Mouse (Mus musculus) limb, embryonic 11.5 days (tissue): ENCODE data around the gene Ogg1. TPM values are rescaled to one million over a fixed set of nuclear protein-coding genes. Genes with fewer than 3 reads are reported as not detected.
"Not testable (repeated sequence)": the region's sequence is repeated elsewhere in the genome, so short reads cannot be mapped to it uniquely, and the experiment has no call there.

ENCODE experiments used
- ATAC-seq: fragments of 200-750 bp; cut with Nextera tagmentation; 2 replicates; pipeline ENCODE4 v1.8.0; 2017; ENCODE audit warnings: low read depth; ENCODE audit not compliant: insufficient number of reproducible peaks, low FRiP score, low TSS enrichment
- DNase-seq: peaks from one replicate; pipeline ENCODE4 v3.0.0-alpha.2; 2015; ENCODE audit warnings: low spot score
- H3K27ac ChIP-seq: fragments of 300-500 bp; sonication (generic); replicated peaks from 2 replicates; pipeline ENCODE4 v1.5.1; 2014; ENCODE audit warnings: low read depth, mild to moderate bottlenecking, low read length
- H3K27me3 ChIP-seq: fragments of 300-500 bp; sonication (generic); 2 replicates; pipeline ENCODE4 v1.6.1; 2014; ENCODE audit warnings: mild to moderate bottlenecking, low read length, mixed read lengths; ENCODE audit not compliant: control insufficient read depth, insufficient read depth
- H3K36me3 ChIP-seq: fragments of 300-500 bp; sonication (generic); 2 replicates; pipeline ENCODE4 v1.6.1; 2014; ENCODE audit warnings: mild to moderate bottlenecking, low read length, moderate library complexity, mixed read lengths; ENCODE audit not compliant: control insufficient read depth, insufficient read depth
- H3K4me1 ChIP-seq: fragments of 300-500 bp; sonication (generic); 2 replicates; pipeline ENCODE4 v1.6.1; 2014; ENCODE audit warnings: low read length, mixed read lengths; ENCODE audit not compliant: control insufficient read depth, insufficient read depth
- H3K4me2 ChIP-seq: fragments of 300-500 bp; sonication (generic); 2 replicates; pipeline ENCODE4 v1.6.1; 2014; ENCODE audit warnings: low read depth, mild to moderate bottlenecking, moderate library complexity; ENCODE audit not compliant: severe bottlenecking
- H3K4me3 ChIP-seq: fragments of 300-500 bp; sonication (generic); 2 replicates; pipeline ENCODE4 v1.5.1; 2014; ENCODE audit warnings: low read depth, low read length
- H3K9ac ChIP-seq: fragments of 300-500 bp; sonication (generic); 2 replicates; pipeline ENCODE4 v1.6.1; 2014; ENCODE audit warnings: mild to moderate bottlenecking, low read length
- H3K9me3 ChIP-seq: fragments of 300-500 bp; sonication (generic); 2 replicates; pipeline ENCODE4 v1.6.1; 2016; ENCODE audit warnings: low read length; ENCODE audit not compliant: control insufficient read depth
- WGBS: fragments of 180-500 bp; shearing (Covaris S2); extraction: QIAGEN DNeasy Blood & Tissue Kit; methylation state at CpG from one replicate; pipeline ENCODE4 v1.1.7; 2014; 5-methylcytosine and 5-hydroxymethylcytosine counted together
- polyA plus RNA-seq: library from polyadenylated mRNA; unstranded; fragments of >200 nt; fragmentation: Nextera tagmentation; extraction: Ambion mirVana; gene quantifications from 2 replicates; pipeline ENCODE4 v1.2.1, GENCODE M21; 2014

Ogg1 gene
- polyA plus RNA-seq, 1 experiment from 2014 or later, result 15.1 TPM

DNA sequence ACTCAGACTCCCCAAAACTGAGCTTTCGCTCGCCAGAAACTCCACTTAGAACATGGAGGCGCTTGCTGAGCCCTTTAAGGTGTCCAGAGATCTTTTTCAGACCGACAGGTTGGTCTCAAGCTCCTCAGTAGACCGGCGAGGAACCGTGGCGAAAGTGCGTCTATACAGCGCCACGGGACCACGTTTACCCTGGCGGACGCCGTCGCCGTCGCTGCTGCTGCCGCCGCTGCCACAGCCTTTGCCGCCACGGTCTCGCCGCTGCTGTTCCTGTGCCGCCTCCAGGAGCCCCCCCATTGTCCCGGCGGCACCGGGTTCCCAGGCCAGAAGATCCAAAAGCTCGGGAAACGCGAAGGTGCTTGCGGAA, 19.8 kb upstream of the Ogg1 start, which contains the start of gene Brpf1:
TSS of gene Brpf1 (plus strand) at position 152 of the 364 bp plus-strand sequence.
- no peak for DNase-seq
- Histone ChIP-seq H3K9ac (peak within 1 kb of the TSS; percentile 83), H3K27me3 (no peaks in the 10 kb centered on the region), H3K4me1 (peaks cover 11% of the 10 kb centered on the region; the same call in 1 of the 2 replicates), H3K4me3 (peak within 1 kb of the TSS; percentile 93), H3K27ac (peak within 1 kb of the TSS; percentile 86), H3K9me3 (no peaks in the 10 kb centered on the region), H3K36me3 (no peaks in the 10 kb centered on the region; the same call in 1 of the 2 replicates), H3K4me2 (peak within 1 kb of the TSS; percentile 82)
- WGBS, result under 1% methylated on average over 32 of the region's 32 CpGs
- ATAC-seq, result peak; percentile 42; the same call in 1 of the 2 replicates

DNA sequence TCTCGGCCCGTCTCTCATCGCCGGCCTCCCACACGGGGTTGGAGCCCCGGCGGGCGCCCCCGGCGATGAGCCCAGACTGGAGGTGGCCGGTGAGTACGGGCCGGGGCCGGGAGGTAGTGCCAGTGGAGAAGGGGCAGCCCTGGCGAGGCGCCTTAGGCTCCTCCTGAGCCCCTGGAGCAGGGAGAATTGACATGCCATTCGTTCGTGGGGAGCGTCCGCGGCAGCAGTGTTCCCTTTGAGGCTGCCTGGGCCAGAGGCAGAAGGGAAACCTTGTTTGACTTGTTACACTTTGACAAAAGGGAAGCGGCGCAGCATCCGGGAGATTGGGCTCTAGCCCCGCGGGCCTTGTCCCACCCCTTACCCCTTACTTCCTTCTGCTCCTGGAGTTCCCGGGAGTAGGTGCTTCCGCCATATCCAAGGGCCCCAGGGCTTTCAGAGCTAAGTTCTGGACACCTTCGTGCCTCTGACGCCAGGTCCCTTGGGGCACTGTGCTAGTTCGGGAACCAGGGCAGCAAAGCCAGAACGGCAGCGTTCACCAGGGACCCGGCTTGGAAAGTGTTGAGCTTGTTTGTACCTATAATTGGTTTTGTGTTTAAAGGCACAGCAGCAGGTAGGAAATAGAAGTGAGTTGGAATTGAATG, 19.2 kb upstream of the Ogg1 start:
- Histone ChIP-seq H3K4me1 (peaks cover 11% of the 10 kb centered on the region; the same call in 1 of the 2 replicates), H3K4me3 (peak overlapping the region; percentile 93), H3K36me3 (peaks cover under 1% of the 10 kb centered on the region; the same call in 1 of the 2 replicates), H3K27me3 (no peaks in the 10 kb centered on the region), H3K27ac (peak overlapping the region; percentile 86), H3K4me2 (peak overlapping the region; percentile 82), H3K9me3 (no peaks in the 10 kb centered on the region), H3K9ac (peak overlapping the region; percentile 83)
- WGBS, result under 1% methylated on average over 32 of the region's 34 CpGs
- peak; percentile 50 for DNase-seq
- ATAC-seq, result no peak

DNA sequence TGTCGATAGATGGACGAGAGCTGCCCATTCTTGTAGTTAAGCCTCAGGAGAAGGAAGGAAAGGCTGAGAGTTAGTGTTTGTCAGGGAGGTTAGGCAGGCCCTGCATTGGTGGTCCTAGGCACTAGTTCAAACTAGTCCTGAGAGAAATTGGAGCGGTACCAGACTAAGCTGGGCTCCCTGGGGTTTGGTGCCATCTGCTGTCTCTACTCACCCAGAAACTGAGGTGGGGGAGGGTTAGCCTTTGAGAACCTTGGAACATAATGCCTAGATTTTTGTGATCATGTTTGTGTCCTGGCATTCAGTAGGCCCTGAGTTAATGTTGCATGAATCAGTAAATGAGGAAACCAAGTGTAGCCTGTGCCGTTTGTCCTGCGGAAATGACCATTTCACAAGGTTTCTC, 18.6 kb upstream of the Ogg1 start:
- Histone ChIP-seq H3K27me3 (no peaks in the 10 kb centered on the region), H3K9ac (peak overlapping the region; percentile 83), H3K36me3 (peaks cover 3% of the 10 kb centered on the region), H3K4me3 (peak overlapping the region; percentile 93), H3K27ac (no peak overlapping the region), H3K4me2 (peak overlapping the region; percentile 82), H3K4me1 (peaks cover 11% of the 10 kb centered on the region; the same call in 1 of the 2 replicates), H3K9me3 (no peaks in the 10 kb centered on the region)
- 32% methylated on average over 5 of the region's 5 CpGs for WGBS
- DNase-seq (no peak), ATAC-seq (no peak)

DNA sequence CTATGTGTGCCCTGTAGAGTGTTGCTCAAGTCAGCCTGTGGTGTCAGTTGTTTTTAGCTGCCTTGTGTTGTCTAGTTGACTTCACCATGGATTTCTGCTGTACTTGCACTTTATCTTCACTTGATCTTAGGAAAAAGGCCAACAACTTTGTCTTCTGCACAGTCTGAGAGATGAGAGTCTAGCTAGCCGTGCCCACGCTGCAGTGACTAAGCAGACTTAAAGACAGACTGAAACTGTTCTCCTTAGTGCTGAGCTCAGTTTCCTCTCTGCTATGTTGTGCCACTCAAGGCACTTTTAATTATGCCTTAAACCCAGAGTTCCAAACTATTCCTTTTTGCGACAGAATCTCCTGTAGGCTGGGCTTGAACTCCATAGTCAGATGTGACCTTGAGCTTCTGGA, 10.8 kb upstream of the Ogg1 start:
- peaks cover 46% of the 10 kb centered on the region for H3K36me3 ChIP-seq
- H3K27me3 ChIP-seq, result no peaks in the 10 kb centered on the region
- ATAC-seq (no peak), DNase-seq (no peak)
- no peaks in the 10 kb centered on the region for H3K9me3 ChIP-seq
- WGBS, result 93% methylated on average over 3 of the region's 3 CpGs
- no peak overlapping the region for H3K27ac ChIP-seq
- H3K9ac ChIP-seq, result no peak overlapping the region
- H3K4me2 ChIP-seq, result no peak overlapping the region
- no peaks in the 10 kb centered on the region for H3K4me1 ChIP-seq
- H3K4me3 ChIP-seq, result no peak overlapping the region

DNA sequence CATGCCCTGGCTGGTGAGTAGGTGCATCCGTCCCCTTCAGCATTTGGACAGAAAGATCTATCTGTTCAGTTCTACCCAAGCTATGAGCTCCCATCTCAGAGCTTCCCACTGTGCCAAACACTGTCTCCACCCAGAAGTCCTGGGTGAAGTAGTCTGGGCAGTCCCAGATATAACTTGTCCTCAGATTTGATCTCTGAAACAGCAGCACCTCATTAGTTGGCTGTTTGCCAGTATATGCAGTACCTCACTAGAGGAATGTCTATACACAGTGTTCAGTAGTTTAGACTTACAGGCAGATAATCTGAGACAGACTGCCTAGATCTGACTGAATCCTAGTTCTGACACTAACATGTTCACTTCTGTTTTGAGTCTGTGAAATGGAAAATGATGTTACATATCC, 2.6 kb downstream of the Ogg1 start:
- Histone ChIP-seq H3K27me3 (no peaks in the 10 kb centered on the region), H3K36me3 (peaks cover 3% of the 10 kb centered on the region; the same call in 1 of the 2 replicates), H3K9me3 (no peaks in the 10 kb centered on the region), H3K27ac (no peak overlapping the region), H3K9ac (no peak overlapping the region), H3K4me2 (no peak overlapping the region), H3K4me1 (no peaks in the 10 kb centered on the region), H3K4me3 (no peak overlapping the region)
- no peak for DNase-seq
- ATAC-seq, result no peak
- 89% methylated on average over 1 of the region's 1 CpGs for WGBS

DNA sequence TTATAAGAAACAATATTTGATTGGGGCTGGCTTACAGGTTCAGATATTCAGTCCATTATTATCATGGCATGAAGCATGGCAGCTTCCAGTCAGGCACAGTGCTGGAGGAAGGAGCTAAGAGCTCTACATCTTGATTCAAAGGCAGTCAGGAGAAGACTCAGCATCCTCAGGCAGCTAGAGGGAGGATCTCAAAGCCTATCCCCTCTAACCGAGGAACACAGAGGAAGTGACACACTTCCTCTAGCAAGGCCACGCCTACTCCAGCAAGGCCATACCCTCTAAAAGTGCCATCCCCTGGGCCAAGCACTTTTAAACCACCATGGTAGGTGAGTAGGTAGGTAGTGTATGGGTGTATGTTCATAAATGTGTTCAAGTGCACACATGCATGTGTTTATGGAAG, 3.8 kb downstream of the Ogg1 start:
- WGBS, result 47% methylated on average over 2 of the region's 2 CpGs
- Histone ChIP-seq H3K4me3 (no peak overlapping the region), H3K36me3 (peaks cover 6% of the 10 kb centered on the region; the same call in 1 of the 2 replicates), H3K9ac (no peak overlapping the region), H3K4me1 (no peaks in the 10 kb centered on the region), H3K9me3 (no peaks in the 10 kb centered on the region), H3K27me3 (no peaks in the 10 kb centered on the region), H3K27ac (no peak overlapping the region), H3K4me2 (no peak overlapping the region)
- DNase-seq, result no peak
- no peak for ATAC-seq

DNA sequence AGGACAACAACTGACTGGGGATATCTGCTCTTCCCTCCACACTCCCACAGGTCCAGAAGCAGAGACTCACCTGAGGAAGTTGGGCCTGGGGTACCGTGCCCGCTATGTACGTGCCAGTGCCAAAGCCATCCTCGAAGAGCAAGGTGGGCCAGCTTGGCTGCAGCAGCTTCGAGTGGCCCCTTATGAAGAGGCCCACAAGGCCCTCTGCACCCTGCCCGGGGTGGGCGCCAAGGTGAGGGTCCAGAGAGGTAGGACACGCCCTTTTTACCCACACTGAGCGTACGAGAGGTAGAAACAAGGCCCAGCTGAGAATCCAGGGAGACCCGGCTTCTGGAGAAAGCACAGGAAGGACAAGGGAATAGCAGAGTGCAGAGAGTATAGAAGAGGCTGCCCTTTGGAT, 4.9 kb downstream of the Ogg1 start:
- ATAC-seq (no peak), DNase-seq (no peak)
- Histone ChIP-seq H3K4me2 (no peak overlapping the region), H3K27ac (no peak overlapping the region), H3K4me1 (no peaks in the 10 kb centered on the region), H3K9ac (no peak overlapping the region), H3K27me3 (no peaks in the 10 kb centered on the region), H3K9me3 (no peaks in the 10 kb centered on the region), H3K4me3 (no peak overlapping the region), H3K36me3 (peaks cover 13% of the 10 kb centered on the region)
- WGBS, result 87% methylated on average over 11 of the region's 11 CpGs

DNA sequence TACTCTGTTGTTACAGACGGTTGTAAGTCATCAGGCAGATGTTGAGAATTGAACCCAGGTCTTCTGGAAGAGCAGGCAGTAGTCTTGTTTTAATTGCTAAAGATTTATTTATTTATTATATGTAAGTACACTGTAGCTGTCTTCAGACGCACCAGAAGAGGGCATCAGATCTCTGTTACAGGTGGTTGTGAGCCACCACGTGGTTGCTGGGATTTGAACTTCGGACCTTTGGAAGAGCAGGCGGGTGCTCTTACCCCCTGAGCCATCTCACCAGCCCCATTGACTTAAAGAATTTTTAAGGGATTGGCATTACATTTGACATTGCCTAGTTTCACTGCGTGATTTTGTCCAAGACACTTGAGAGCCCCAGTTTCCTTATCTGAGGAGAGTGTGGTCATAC, 6.0 kb downstream of the Ogg1 start:
- H3K4me2 ChIP-seq, H3K9ac ChIP-seq, ATAC-seq, H3K27me3 ChIP-seq, H3K4me1 ChIP-seq, H3K4me3 ChIP-seq, DNase-seq, H3K9me3 ChIP-seq, H3K27ac ChIP-seq: not testable (repeated sequence)
- 78% methylated on average over 6 of the region's 6 CpGs for whole genome bisulfite sequencing
- peaks cover 13% of the 10 kb centered on the region for H3K36me3 ChIP-seq
